Mouse (Mus musculus) cortical plate, adult 2 months (tissue): ENCODE measurements around the gene Nrxn1.

Experiments used
- CTCF ChIP-seq: fragments of 200-500 bp; IDR thresholded peaks from 2 replicates; pipeline ENCODE4 v1.5.1; 2011; ENCODE audit warnings: mild to moderate bottlenecking, control low read depth, low read length; ENCODE audit not compliant: insufficient read depth; ENCODE audit errors: extremely low read depth
- POLR2A ChIP-seq: fragments of 200-500 bp; IDR thresholded peaks from 2 replicates; pipeline ENCODE4 v1.6.1; 2011; ENCODE audit warnings: mild to moderate bottlenecking, low read length, control low read depth; ENCODE audit not compliant: insufficient read depth; ENCODE audit errors: extremely low read depth

DNA sequence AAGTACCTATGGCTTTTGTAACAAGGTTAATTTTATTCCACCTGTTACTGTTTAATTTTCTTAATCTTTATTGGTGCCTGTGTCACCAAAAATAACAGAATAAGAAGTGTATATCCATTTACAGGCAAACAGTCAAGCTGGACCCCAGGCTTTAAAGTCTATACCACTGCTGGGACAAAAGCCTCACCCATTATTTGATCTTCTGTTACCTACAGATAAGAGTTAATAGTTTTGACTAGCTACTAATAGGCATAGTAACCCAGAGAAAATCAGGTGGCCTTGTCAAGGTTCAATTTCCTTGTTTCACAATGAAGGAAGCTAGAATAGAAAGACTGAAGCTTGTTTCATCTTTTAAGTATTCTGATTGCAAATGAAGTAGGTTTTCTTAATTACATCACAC lies 888.9 kb downstream of the Nrxn1 start:
- TF ChIP-seq POLR2A (no peak), CTCF (no peak)
